Mouse (Mus musculus): ENCODE results near the gene Ppp1r12b. TPM values are rescaled to one million over a fixed set of nuclear protein-coding genes. Genes with fewer than 3 reads are reported as not detected.

The Ppp1r12b gene
- polyA plus RNA-seq, 2 experiments = 9.2 to 11.4 TPM

DNA sequence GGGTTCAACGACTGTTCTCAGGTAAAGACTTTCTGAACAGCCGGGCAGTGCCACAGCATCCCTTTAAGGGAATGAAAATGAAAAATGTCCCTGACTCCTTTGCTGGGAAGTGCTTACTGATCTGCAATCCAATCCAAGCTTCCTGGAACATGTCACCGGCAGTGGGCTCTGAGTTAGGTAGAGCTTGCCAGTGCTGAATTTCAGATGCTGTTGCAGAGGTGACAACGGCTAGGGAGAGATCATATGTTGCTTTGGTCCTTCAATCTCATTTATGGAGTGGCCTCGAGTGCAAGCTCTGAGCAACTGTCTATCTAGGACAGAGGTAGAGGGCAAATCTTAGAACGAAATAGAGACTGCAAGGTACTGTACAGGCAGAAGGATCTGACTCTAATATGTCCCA lies 36.7 kb downstream of the Ppp1r12b start:
- no peak for DNase-seq (ENCODE audit: low spot score)
- Histone ChIP-seq H3K9me3 (ENCODE audit: control insufficient read depth, low read length) (no peaks in the 10 kb centered on the region), H3K27ac (replicated peaks; ENCODE audit: low read depth, low read length) (no peak overlapping the region), H3K4me1 (ENCODE audit: control insufficient read depth, insufficient read depth, low read length) (no peaks in the 10 kb centered on the region), H3K9ac (ENCODE audit: low read depth, low read length, severe bottlenecking) (no peak overlapping the region), H3K36me3 (ENCODE audit: control insufficient read depth, insufficient read depth, low read length) (no peaks in the 10 kb centered on the region), H3K27me3 (ENCODE audit: control insufficient read depth, insufficient read depth, low read length) (no peaks in the 10 kb centered on the region), H3K4me2 (replicated peaks; ENCODE audit: low read depth, low read length, severe bottlenecking) (no peak overlapping the region), H3K4me3 (replicated peaks; ENCODE audit: low read length) (no peak overlapping the region)
- ATAC-seq (ENCODE audit: low FRiP score, low read depth) = no peak
- 83% methylated on average over 6 of the region's 6 CpGs for WGBS
- TF ChIP-seq POLR2A (IDR thresholded peaks at IDR 0.05; ENCODE audit: borderline replicate concordance, extremely low read depth, insufficient read depth, insufficient read length) = no peak

DNA sequence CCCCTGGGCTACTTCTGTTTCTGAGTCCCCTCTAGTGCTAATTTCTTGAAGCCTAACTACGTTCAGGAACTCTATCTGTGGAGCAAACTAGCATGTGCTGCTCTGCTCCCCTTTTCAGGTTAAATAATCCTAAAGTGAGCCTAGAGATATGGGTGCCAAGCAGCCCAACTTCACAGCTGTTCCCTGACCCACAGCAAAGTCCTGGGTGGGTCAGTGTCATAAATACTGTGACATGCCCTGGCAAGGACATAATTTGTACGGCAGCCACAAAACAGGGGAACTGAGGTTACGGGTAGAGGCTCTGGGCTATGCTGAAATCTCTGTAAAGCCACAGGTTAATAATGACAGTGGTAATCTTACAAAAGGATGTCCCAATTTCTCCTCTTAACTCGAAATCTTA lies 40.3 kb downstream of the Ppp1r12b start:
- peaks cover 3% of the 10 kb centered on the region; the same call in 1 of the 2 replicates for H3K4me1 ChIP-seq (ENCODE audit: control insufficient read depth, insufficient read depth, low read length)
- H3K9me3 ChIP-seq (ENCODE audit: control insufficient read depth, low read length) = no peaks in the 10 kb centered on the region
- DNase-seq (ENCODE audit: low spot score) (no peak), ATAC-seq (ENCODE audit: low FRiP score, low read depth) (no peak)
- WGBS = 77% methylated on average over 4 of the region's 4 CpGs
- no peak for TF ChIP-seq POLR2A (IDR thresholded peaks at IDR 0.05; ENCODE audit: borderline replicate concordance, extremely low read depth, insufficient read depth, insufficient read length)
- H3K4me3 ChIP-seq (replicated peaks; ENCODE audit: low read length) = no peak overlapping the region
- H3K9ac ChIP-seq (ENCODE audit: low read depth, low read length, severe bottlenecking) = no peak overlapping the region
- no peaks in the 10 kb centered on the region for H3K27me3 ChIP-seq (ENCODE audit: control insufficient read depth, insufficient read depth, low read length)
- H3K27ac ChIP-seq (replicated peaks; ENCODE audit: low read depth, low read length) = no peak overlapping the region
- H3K36me3 ChIP-seq (ENCODE audit: control insufficient read depth, insufficient read depth, low read length) = no peaks in the 10 kb centered on the region
- H3K4me2 ChIP-seq (replicated peaks; ENCODE audit: low read depth, low read length, severe bottlenecking) = no peak overlapping the region

DNA sequence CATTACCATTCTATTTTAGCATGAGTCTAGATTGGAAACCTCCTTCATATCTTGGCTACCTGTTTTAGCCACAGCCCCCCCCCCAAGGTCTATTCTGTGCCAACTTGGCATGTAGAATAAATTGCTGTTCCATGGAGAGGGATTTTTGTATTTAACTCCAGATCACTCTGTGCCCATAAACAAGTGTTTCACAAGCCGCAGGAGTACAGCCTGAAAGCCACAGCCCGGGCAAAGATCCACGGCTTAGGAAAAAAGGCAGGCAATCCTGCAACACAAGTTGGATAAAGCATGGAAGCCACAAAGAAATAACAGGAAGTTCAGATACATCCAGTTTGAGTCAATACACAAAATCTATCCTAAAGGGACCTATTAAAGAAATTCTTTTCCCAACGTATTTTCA lies 42.2 kb downstream of the Ppp1r12b start:
- H3K9me3 ChIP-seq (ENCODE audit: control insufficient read depth, low read length) = no peaks in the 10 kb centered on the region
- ATAC-seq (ENCODE audit: low FRiP score, low read depth) = no peak
- no peak overlapping the region for H3K4me2 ChIP-seq (replicated peaks; ENCODE audit: low read depth, low read length, severe bottlenecking)
- 57% methylated on average over 4 of the region's 4 CpGs for WGBS
- H3K4me3 ChIP-seq (replicated peaks; ENCODE audit: low read length) = no peak overlapping the region
- DNase-seq (ENCODE audit: low spot score) = peak; percentile 52
- TF ChIP-seq POLR2A (IDR thresholded peaks at IDR 0.05; ENCODE audit: borderline replicate concordance, extremely low read depth, insufficient read depth, insufficient read length) = no peak
- H3K4me1 ChIP-seq (ENCODE audit: control insufficient read depth, insufficient read depth, low read length) = peaks cover 3% of the 10 kb centered on the region; the same call in 1 of the 2 replicates
- H3K27ac ChIP-seq (replicated peaks; ENCODE audit: low read depth, low read length) = no peak overlapping the region
- H3K9ac ChIP-seq (ENCODE audit: low read depth, low read length, severe bottlenecking) = no peak overlapping the region
- no peaks in the 10 kb centered on the region for H3K36me3 ChIP-seq (ENCODE audit: control insufficient read depth, insufficient read depth, low read length)
- no peaks in the 10 kb centered on the region for H3K27me3 ChIP-seq (ENCODE audit: control insufficient read depth, insufficient read depth, low read length)

DNA sequence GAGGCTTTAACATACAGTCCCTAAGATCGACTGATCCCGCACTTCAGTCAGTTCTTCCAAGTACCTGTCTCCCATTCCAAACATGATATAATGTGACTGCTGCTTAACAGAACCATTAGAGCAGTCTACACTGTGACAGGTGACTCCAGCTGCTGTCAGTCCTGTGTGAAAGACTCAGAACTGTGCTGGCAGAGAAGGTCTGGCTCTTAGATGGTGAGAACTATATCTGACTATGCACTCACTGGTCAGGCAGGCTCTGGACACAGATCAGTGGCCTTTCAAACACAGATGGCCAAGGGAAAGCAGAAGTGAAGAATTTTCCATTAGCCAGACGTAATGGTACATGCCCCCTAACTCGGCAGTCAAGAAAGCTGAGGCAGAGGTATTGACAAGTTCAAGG lies 43.9 kb downstream of the Ppp1r12b start:
- Histone ChIP-seq H3K27ac (replicated peaks; ENCODE audit: low read depth, low read length) (no peak overlapping the region), H3K9me3 (ENCODE audit: control insufficient read depth, low read length) (no peaks in the 10 kb centered on the region), H3K27me3 (ENCODE audit: control insufficient read depth, insufficient read depth, low read length) (no peaks in the 10 kb centered on the region), H3K36me3 (ENCODE audit: control insufficient read depth, insufficient read depth, low read length) (no peaks in the 10 kb centered on the region), H3K9ac (ENCODE audit: low read depth, low read length, severe bottlenecking) (no peak overlapping the region), H3K4me2 (replicated peaks; ENCODE audit: low read depth, low read length, severe bottlenecking) (no peak overlapping the region), H3K4me1 (ENCODE audit: control insufficient read depth, insufficient read depth, low read length) (peaks cover 3% of the 10 kb centered on the region; the same call in 1 of the 2 replicates), H3K4me3 (replicated peaks; ENCODE audit: low read length) (no peak overlapping the region)
- ATAC-seq (ENCODE audit: low FRiP score, low read depth) = no peak
- no peak for TF ChIP-seq POLR2A (IDR thresholded peaks at IDR 0.05; ENCODE audit: borderline replicate concordance, extremely low read depth, insufficient read depth, insufficient read length)
- 82% methylated on average over 4 of the region's 4 CpGs for WGBS
- DNase-seq (ENCODE audit: low spot score) = no peak

DNA sequence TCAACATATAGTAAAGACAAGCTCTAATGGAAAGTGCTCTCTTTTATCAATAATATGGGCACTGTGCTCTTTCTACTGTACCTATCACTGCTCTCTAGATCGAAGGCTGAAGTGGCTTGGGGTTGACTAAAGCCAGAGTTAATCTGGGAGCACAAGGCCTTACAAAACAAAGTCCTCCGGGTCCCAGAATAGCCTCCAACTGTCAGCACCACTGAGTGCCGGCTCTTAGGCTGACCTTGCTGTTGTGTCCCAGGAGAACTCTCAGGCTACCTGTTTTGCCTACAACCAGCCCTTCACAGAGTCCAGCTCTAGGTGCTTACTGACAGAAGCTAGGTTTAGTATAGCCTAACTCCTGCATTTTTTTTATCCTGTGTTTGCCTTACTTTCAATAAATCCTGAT lies 45.7 kb downstream of the Ppp1r12b start:
- WGBS = 50% methylated on average over 3 of the region's 3 CpGs
- Histone ChIP-seq H3K27ac (replicated peaks; ENCODE audit: low read depth, low read length) (no peak overlapping the region), H3K27me3 (ENCODE audit: control insufficient read depth, insufficient read depth, low read length) (no peaks in the 10 kb centered on the region), H3K4me1 (ENCODE audit: control insufficient read depth, insufficient read depth, low read length) (peaks cover 3% of the 10 kb centered on the region; the same call in 1 of the 2 replicates), H3K9me3 (ENCODE audit: control insufficient read depth, low read length) (no peaks in the 10 kb centered on the region), H3K4me2 (replicated peaks; ENCODE audit: low read depth, low read length, severe bottlenecking) (no peak overlapping the region), H3K4me3 (replicated peaks; ENCODE audit: low read length) (no peak overlapping the region), H3K9ac (ENCODE audit: low read depth, low read length, severe bottlenecking) (no peak overlapping the region), H3K36me3 (ENCODE audit: control insufficient read depth, insufficient read depth, low read length) (no peaks in the 10 kb centered on the region)
- ATAC-seq (ENCODE audit: low FRiP score, low read depth) (no peak), DNase-seq (ENCODE audit: low spot score) (no peak)
- TF ChIP-seq POLR2A (IDR thresholded peaks at IDR 0.05; ENCODE audit: borderline replicate concordance, extremely low read depth, insufficient read depth, insufficient read length) = no peak

DNA sequence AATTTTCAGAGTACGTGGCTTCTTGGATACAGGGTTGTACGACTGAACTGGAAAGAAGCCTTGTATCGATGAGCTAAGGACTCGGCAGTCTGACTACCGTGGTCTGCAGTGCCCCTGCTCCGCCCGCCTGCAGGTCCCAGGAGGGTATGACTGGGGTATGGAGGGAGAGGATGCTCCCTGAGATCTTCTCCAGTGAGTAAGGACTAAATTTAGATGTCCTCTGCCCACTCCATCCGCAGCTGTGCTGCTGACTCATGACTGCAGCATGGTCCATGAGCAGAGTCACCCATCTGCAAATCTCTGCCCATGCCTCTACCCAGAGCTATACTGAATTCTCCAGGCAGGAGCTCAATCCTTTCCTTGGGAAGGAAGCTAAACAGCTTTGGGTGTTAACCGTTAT lies 46.3 kb downstream of the Ppp1r12b start:
- 71% methylated on average over 9 of the region's 9 CpGs for WGBS
- no peak for TF ChIP-seq POLR2A (IDR thresholded peaks at IDR 0.05; ENCODE audit: borderline replicate concordance, extremely low read depth, insufficient read depth, insufficient read length)
- Histone ChIP-seq H3K4me3 (replicated peaks; ENCODE audit: low read length) (no peak overlapping the region), H3K9me3 (ENCODE audit: control insufficient read depth, low read length) (no peaks in the 10 kb centered on the region), H3K36me3 (ENCODE audit: control insufficient read depth, insufficient read depth, low read length) (no peaks in the 10 kb centered on the region), H3K4me1 (ENCODE audit: control insufficient read depth, insufficient read depth, low read length) (peaks cover 3% of the 10 kb centered on the region; the same call in 1 of the 2 replicates), H3K27ac (replicated peaks; ENCODE audit: low read depth, low read length) (no peak overlapping the region), H3K9ac (ENCODE audit: low read depth, low read length, severe bottlenecking) (no peak overlapping the region), H3K27me3 (ENCODE audit: control insufficient read depth, insufficient read depth, low read length) (no peaks in the 10 kb centered on the region), H3K4me2 (replicated peaks; ENCODE audit: low read depth, low read length, severe bottlenecking) (no peak overlapping the region)
- DNase-seq (ENCODE audit: low spot score) = no peak
- no peak for ATAC-seq (ENCODE audit: low FRiP score, low read depth)
